Mouse (Mus musculus): ENCODE measurements around the gene Gm42791. TPM values are rescaled to one million over a fixed set of nuclear protein-coding genes. Genes with fewer than 3 reads are reported as not detected.
A peak's percentile ranks its signal among the peaks of the same experiment; 100 is the strongest.

Gm42791 gene
- polyA plus RNA-seq, 1 experiment = not detected

- 70% methylated on average over 3 of the region's 3 CpGs for WGBS
- no peak overlapping the region for H3K27ac ChIP-seq (ENCODE audit: insufficient read depth, low read depth, low read length)
- no peak overlapping the region for H3K4me3 ChIP-seq (ENCODE audit: insufficient read depth, low read depth, low read length)
- H3K27me3 ChIP-seq (replicated peaks; ENCODE audit: control insufficient read depth, insufficient read depth, low read length) = no peaks in the 10 kb centered on the region
- no peaks in the 10 kb centered on the region for H3K36me3 ChIP-seq (ENCODE audit: control insufficient read depth, insufficient read depth, low read length)
- H3K4me1 ChIP-seq (ENCODE audit: control insufficient read depth, insufficient read depth, low read length) = peaks cover 23% of the 10 kb centered on the region
- no peak for TF ChIP-seq CTCF (conservative IDR thresholded peaks at IDR 0.05; ENCODE audit: insufficient read depth, insufficient read length, low read depth, low read length)
- TF ChIP-seq POLR2A (IDR thresholded peaks at IDR 0.05; ENCODE audit: low read depth, low read length) = no peak
- DNase-seq = no peak
Measured at GRCm38 (mm10) chr5:149017666-149018415, 22.9 kb upstream of the Gm42791 start.

- no peaks in the 10 kb centered on the region for H3K27me3 ChIP-seq (replicated peaks; ENCODE audit: control insufficient read depth, insufficient read depth, low read length)
- H3K36me3 ChIP-seq (ENCODE audit: control insufficient read depth, insufficient read depth, low read length) = no peaks in the 10 kb centered on the region
- H3K4me3 ChIP-seq (ENCODE audit: insufficient read depth, low read depth, low read length) = no peak overlapping the region
- no peak for DNase-seq
- 96% methylated on average over 3 of the region's 3 CpGs for WGBS
- H3K4me1 ChIP-seq (ENCODE audit: control insufficient read depth, insufficient read depth, low read length) = peaks cover 23% of the 10 kb centered on the region
- no peak overlapping the region for H3K27ac ChIP-seq (ENCODE audit: insufficient read depth, low read depth, low read length)
- no peak for TF ChIP-seq CTCF (conservative IDR thresholded peaks at IDR 0.05; ENCODE audit: insufficient read depth, insufficient read length, low read depth, low read length)
- no peak for TF ChIP-seq POLR2A (IDR thresholded peaks at IDR 0.05; ENCODE audit: low read depth, low read length)
Measured at GRCm38 (mm10) chr5:149017181-149017580, 22.2 kb upstream of the Gm42791 start.

GRCm38 (mm10) chr5:149016261-149016660, 21.3 kb upstream of the Gm42791 start:
- Histone ChIP-seq H3K36me3 (ENCODE audit: control insufficient read depth, insufficient read depth, low read length) (no peaks in the 10 kb centered on the region), H3K4me1 (ENCODE audit: control insufficient read depth, insufficient read depth, low read length) (peaks cover 23% of the 10 kb centered on the region), H3K27me3 (replicated peaks; ENCODE audit: control insufficient read depth, insufficient read depth, low read length) (no peaks in the 10 kb centered on the region), H3K27ac (ENCODE audit: insufficient read depth, low read depth, low read length) (no peak overlapping the region), H3K4me3 (ENCODE audit: insufficient read depth, low read depth, low read length) (no peak overlapping the region)
- 57% methylated on average over 5 of the region's 5 CpGs for WGBS
- no peak for DNase-seq
- no peak for TF ChIP-seq CTCF (conservative IDR thresholded peaks at IDR 0.05; ENCODE audit: insufficient read depth, insufficient read length, low read depth, low read length)

GRCm38 (mm10) chr5:149015335-149016201, 20.6 kb upstream of the Gm42791 start:
- 4% methylated on average over 37 of the region's 37 CpGs for WGBS
- peak overlapping the region; percentile 40 for H3K4me3 ChIP-seq (ENCODE audit: insufficient read depth, low read depth, low read length)
- peaks cover 21% of the 10 kb centered on the region for H3K4me1 ChIP-seq (ENCODE audit: control insufficient read depth, insufficient read depth, low read length)
- H3K36me3 ChIP-seq (ENCODE audit: control insufficient read depth, insufficient read depth, low read length) = no peaks in the 10 kb centered on the region
- TF ChIP-seq POLR2A (IDR thresholded peaks at IDR 0.05; ENCODE audit: low read depth, low read length) (no peak), CTCF (conservative IDR thresholded peaks at IDR 0.05; ENCODE audit: insufficient read depth, insufficient read length, low read depth, low read length) (no peak)
- H3K27me3 ChIP-seq (replicated peaks; ENCODE audit: control insufficient read depth, insufficient read depth, low read length) = no peaks in the 10 kb centered on the region
- H3K27ac ChIP-seq (ENCODE audit: insufficient read depth, low read depth, low read length) = peak overlapping the region; percentile 4; the same call in 1 of the 2 replicates
- peak; percentile 46 for DNase-seq

- no peaks in the 10 kb centered on the region for H3K36me3 ChIP-seq (ENCODE audit: control insufficient read depth, insufficient read depth, low read length)
- H3K27ac ChIP-seq (ENCODE audit: insufficient read depth, low read depth, low read length) = no peak overlapping the region
- no peaks in the 10 kb centered on the region for H3K27me3 ChIP-seq (replicated peaks; ENCODE audit: control insufficient read depth, insufficient read depth, low read length)
- WGBS = 69% methylated on average over 17 of the region's 17 CpGs
- peak overlapping the region; percentile 40; the same call in 1 of the 2 replicates for H3K4me3 ChIP-seq (ENCODE audit: insufficient read depth, low read depth, low read length)
- peaks cover 13% of the 10 kb centered on the region for H3K4me1 ChIP-seq (ENCODE audit: control insufficient read depth, insufficient read depth, low read length)
- no peak for TF ChIP-seq POLR2A (IDR thresholded peaks at IDR 0.05; ENCODE audit: low read depth, low read length)
- no peak for TF ChIP-seq CTCF (conservative IDR thresholded peaks at IDR 0.05; ENCODE audit: insufficient read depth, insufficient read length, low read depth, low read length)
- DNase-seq = no peak
Measured at GRCm38 (mm10) chr5:149014600-149015268, 19.8 kb upstream of the Gm42791 start.

- Histone ChIP-seq H3K4me3 (ENCODE audit: insufficient read depth, low read depth, low read length) (no peak overlapping the region), H3K27me3 (replicated peaks; ENCODE audit: control insufficient read depth, insufficient read depth, low read length) (no peaks in the 10 kb centered on the region), H3K27ac (ENCODE audit: insufficient read depth, low read depth, low read length) (no peak overlapping the region), H3K36me3 (ENCODE audit: control insufficient read depth, insufficient read depth, low read length) (no peaks in the 10 kb centered on the region), H3K4me1 (ENCODE audit: control insufficient read depth, insufficient read depth, low read length) (peaks cover 12% of the 10 kb centered on the region)
- TF ChIP-seq POLR2A (IDR thresholded peaks at IDR 0.05; ENCODE audit: low read depth, low read length) = no peak
- no peak for TF ChIP-seq CTCF (conservative IDR thresholded peaks at IDR 0.05; ENCODE audit: insufficient read depth, insufficient read length, low read depth, low read length)
- DNase-seq = no peak
- 92% methylated on average over 7 of the region's 7 CpGs for WGBS
Measured at GRCm38 (mm10) chr5:149013817-149014508, 19.0 kb upstream of the Gm42791 start.
